Mouse (Mus musculus) c-Kit-negative CD71-positive TER-119-positive erythroid progenitor cells, embryonic 14.5 days (primary cell): ENCODE results near the gene Glud1.

ENCODE experiments used
- DNase-seq: peaks from one replicate; pipeline ENCODE4 v3.0.0-alpha.2; 2013; ENCODE audit warnings: low read depth, low spot score

Gene Glud1

GRCm38 (mm10) chr14:34377121-34377520, 66.6 kb downstream of the Glud1 start:
- DNase-seq, result no peak

GRCm38 (mm10) chr14:34378560-34379331, 68.2 kb downstream of the Glud1 start:
- no peak for DNase-seq

- DNase-seq, result no peak
Measured at GRCm38 (mm10) chr14:34382921-34383704, 72.6 kb downstream of the Glud1 start.

- DNase-seq, result no peak
Measured at GRCm38 (mm10) chr14:34393295-34393694, 82.8 kb downstream of the Glud1 start.
